Mouse (Mus musculus) layer of hippocampus, postnatal 25 days (tissue): ENCODE data around the gene Cmtm4. TPM values are rescaled to one million over a fixed set of nuclear protein-coding genes. Genes with fewer than 3 reads are reported as not detected.

Experiments
- DNase-seq, 2 experiments: peaks; one replicate each; pipeline ENCODE4 v3.0.0; 2022; ENCODE audit warnings: mixed read lengths in 2 of 2, low spot score in 1 of 2; ENCODE audit errors: extremely low spot score in 1 of 2
- total RNA-seq, 2 experiments: library from RNA; stranded (reverse); gene quantifications; 2 replicates each; pipeline ENCODE4 v1.2.3; 2021

The Cmtm4 gene
- total RNA-seq, 2 experiments from 2014 or later, result 53.2 to 56.9 TPM

GRCm38 (mm10) chr8:104379301-104379836 lies 16.2 kb downstream of the Cmtm4 start:
- no peak for DNase-seq

DNA sequence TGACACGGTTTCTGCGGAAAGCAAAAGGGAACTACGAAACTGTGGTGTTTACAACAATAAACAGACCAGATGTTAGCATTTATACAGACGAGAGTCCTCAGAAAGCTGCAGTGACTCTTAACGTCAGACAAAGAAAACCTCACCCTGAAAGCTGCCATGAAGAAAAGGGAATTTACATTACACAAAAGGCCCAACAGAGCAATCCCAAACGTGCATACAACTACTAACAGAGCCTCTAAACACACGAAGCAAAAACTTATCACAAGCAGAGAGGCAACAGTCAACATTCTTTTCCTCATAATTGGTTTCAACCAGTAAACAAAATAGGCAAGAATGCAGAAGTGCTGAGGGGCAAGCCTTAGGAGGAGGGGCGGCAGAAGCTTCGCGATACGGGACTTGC lies 18.9 kb downstream of the Cmtm4 start:
- no peak for DNase-seq

DNA sequence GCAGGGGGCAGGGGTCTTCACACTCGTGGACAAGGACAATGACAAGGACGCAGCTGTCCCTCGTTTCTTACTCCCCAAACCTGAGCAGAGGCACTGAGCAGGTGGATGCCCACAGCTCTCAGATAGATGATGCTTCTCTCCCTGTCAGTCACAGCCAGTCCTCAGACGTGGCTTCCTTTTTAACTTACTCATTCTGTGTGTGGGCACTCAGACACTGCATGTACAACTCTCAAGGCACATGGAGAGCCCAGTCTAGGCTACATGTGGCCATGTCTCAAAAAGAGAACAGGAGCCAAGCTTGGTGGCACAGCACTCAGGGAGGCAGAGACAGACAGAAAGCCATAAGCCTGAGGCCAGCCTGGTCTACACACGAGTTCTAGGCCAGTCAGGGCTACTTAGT lies 19.6 kb downstream of the Cmtm4 start:
- DNase-seq, result no peak

DNA sequence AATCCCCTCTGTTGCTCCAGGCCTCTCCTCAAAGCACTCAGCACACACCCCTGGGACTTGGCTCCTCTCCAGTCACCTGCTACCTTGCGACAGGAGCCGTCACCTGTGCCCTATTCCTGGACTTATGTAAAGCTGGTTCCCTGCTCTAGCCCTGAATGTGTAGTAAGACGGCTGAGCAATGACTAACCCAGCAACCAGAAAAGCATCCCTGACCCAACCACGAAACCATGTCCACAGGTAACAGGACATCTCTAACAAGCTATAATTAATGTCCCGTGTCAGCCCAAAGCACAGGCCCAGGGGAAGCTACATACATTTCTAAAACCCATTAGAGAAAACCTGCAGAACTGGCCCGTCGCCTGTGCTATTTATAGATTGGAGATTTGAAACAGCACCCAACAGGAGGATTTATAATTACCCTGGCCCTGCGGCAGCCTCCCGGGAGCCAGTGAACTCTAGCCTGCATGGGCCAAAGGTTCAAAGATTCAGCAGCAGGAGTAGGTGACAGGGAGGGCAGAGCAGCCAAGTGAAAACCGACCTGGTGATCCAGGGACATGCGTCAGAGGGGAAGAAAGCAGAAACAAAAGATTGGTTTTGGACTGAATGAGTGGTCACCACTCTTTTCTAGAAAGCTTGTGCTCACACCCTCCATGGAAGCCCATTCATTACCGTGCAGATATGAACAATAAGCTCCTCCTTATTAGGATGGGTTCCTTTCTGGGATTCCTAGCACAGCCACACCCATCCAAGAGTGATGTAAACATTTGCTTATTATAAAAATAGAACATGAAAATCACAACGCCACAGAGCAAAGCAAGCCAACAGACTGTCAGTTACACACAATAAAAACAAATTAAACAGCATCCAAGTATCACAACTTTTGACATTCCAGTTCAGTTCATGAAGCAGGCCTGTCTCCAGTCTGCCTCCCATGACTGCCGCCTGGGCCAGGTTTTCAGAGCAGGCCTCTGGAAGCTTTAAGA lies 20.5 kb downstream of the Cmtm4 start:
- no peak for DNase-seq

DNA sequence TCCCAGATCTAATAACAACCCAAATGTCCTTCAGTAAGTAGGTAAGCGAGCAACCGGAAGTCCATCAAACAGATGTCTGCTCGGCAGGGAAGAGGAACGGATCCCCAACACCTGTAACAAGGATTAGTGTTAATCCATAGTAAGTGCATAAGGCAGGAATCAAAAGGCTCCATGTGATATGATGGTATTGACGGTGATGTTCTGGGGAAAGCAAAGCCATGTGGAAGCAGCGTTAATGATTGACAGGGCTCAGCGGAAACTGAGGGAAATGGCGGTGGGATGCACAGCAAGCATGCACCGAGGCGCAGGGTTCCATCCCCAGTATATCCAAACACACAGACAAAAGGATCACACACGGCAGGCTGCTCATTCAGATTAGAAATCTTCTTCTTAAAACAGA lies 21.3 kb downstream of the Cmtm4 start:
- no peak for DNase-seq

GRCm38 (mm10) chr8:104373779-104374178 lies 21.8 kb downstream of the Cmtm4 start:
- no peak for DNase-seq

DNA sequence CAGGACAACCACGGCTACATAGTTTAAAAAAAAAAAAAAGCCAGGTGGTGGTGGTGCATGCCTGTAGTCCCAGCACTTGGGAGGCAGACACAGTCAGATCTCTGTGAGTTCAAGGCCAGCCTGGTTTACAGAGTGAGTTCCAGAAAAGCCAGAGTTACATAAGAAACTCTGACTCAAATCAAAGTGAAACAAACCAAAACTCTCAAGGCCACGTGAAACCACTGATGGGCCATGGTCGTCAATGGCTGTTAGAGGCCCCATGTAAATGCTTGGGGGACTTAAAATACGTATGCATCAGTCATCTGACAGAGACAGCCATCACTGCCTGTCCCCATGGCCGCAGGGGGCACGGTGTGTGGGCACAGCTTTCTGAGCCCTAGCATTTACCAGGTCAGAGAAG lies 24.5 kb downstream of the Cmtm4 start:
- no peak for DNase-seq

- no peak for DNase-seq
Measured at GRCm38 (mm10) chr8:104370071-104370470, 25.5 kb downstream of the Cmtm4 start.

DNA sequence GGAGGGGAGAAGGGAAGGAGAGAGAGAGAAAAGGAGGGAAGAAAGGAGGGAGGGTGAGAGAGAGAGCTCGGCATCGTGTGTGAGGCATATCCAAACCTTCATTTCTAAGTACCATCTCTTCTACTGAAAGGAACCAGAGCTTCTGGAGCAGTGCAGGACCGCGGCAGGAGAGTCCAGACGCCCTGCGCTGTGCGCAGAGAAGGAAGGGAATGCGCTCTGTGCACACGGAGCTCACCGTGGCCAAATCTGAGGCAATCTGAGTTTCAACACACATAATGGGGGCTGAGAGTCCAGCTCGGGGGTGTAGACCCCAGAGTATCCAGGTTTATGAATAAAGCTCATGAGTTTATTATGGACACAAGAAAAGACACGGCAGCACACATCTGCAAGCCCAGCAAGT lies 26.0 kb downstream of the Cmtm4 start:
- no peak for DNase-seq

- DNase-seq, result no peak
Measured at GRCm38 (mm10) chr8:104367398-104367797, 28.2 kb downstream of the Cmtm4 start.

- no peak for DNase-seq
Measured at GRCm38 (mm10) chr8:104365695-104366094, 29.9 kb downstream of the Cmtm4 start.

DNA sequence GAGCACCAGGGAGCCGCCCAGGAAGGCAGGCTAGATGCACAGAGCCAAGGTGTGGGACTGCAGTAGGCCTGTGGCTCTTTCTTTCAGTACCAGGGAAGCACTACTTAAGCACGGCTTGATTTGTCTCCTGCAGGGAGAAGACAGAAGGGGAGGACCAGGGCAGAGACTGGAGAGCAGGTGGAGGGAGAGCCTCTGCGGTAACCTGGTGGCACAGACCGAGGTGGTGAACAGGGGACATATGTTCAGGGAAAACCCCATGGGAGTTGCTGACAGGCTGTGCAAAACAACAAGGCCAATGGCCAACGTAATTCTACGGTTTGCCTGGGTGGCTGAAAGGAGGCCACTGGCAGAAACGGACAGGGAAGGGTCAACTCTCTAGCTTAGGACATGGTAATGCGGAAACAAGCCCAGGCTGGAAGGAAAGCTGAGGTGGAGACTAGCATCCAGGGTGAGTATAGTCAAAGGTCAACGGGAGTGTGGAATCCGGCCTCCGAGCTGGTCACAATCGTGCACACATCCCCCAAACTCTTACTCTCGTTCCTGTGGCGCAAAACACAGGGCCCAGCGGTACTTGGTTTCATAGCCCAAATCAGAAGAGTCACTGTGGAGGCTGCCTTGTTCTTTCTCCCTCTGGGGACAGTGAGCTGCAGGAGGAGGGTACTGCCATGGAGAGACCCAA lies 35.7 kb downstream of the Cmtm4 start:
- DNase-seq, result no peak

- no peak for DNase-seq
Measured at GRCm38 (mm10) chr8:104358637-104359036, 37.0 kb downstream of the Cmtm4 start.

GRCm38 (mm10) chr8:104354504-104354903 lies 41.1 kb downstream of the Cmtm4 start:
- DNase-seq, result no peak

DNA sequence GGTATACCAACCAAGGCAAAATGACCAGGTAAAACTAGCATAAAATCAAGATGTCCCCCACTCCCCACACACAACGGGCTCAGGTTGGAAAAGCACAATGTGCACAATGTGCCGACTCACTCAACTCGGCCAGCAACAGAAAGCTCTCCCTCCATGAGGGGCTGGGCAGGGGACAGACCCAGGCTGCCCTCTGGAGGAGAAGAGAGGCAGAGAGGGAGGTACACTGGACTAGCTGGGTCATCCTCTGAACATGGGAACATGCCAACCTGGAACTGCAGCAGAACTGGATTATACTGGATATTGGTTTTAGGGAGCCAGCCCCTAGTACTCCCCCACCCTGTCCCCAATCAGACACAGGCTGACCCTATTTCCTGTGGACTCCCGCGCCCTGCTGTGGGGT lies 42.4 kb downstream of the Cmtm4 start:
- no peak for DNase-seq

GRCm38 (mm10) chr8:104350047-104350446 lies 45.6 kb downstream of the Cmtm4 start:
- DNase-seq, result no peak

GRCm38 (mm10) chr8:104348971-104349370 lies 46.6 kb downstream of the Cmtm4 start:
- no peak for DNase-seq

GRCm38 (mm10) chr8:104346706-104347105 lies 48.9 kb downstream of the Cmtm4 start:
- DNase-seq, result no peak

- DNase-seq, result no peak
Measured at GRCm38 (mm10) chr8:104344622-104345021, 51.0 kb downstream of the Cmtm4 start.

DNA sequence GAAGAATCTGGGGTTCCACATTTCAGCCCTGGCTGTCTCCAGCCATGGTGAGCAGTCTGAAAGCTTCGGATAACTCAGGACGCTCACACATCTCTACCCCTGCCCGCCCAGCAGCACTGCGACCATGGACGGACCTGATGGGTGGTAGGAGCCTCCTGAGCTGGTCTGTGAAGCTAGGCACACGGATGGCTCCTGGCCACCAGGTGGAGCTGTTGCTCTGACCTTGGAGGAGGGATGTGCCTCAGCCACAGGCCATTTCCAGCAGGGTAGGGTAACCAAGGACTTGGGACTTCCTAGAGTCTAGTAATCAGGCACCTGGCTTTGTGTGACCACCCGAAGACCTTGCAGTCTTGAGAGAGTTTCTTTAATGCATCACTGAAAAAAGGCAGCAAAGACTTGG lies 51.6 kb downstream of the Cmtm4 start:
- DNase-seq, result peak; percentile 84 to 94

DNA sequence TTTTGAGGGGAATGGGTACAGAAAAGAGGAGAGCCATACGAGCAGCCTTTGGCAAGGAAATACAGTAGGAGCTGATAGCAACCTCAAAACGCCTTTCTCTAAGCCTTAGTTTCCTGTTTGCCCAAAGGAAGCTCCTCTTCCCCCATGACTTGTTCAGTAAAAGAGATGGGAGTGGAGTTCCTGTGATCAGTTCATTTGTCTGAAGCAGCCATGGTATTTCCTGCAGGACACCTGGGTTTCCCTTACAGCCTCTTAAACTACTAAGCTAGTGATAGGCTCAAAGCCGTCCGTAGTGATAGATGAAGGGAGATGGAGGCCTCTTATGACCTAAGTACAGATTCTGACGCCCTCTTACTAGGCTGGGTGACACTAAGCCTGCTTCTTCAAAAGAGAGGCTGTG lies 53.2 kb downstream of the Cmtm4 start:
- no peak for DNase-seq
